Mouse (Mus musculus) kidney, postnatal 4 days (tissue): ENCODE data around the gene Cbx4.

Experiments
- DNase-seq, 2 experiments: peaks; one replicate each; pipeline ENCODE4 v3.0.0; 2021; ENCODE audit warnings: mixed read lengths in 2 of 2

Gene Cbx4

DNA sequence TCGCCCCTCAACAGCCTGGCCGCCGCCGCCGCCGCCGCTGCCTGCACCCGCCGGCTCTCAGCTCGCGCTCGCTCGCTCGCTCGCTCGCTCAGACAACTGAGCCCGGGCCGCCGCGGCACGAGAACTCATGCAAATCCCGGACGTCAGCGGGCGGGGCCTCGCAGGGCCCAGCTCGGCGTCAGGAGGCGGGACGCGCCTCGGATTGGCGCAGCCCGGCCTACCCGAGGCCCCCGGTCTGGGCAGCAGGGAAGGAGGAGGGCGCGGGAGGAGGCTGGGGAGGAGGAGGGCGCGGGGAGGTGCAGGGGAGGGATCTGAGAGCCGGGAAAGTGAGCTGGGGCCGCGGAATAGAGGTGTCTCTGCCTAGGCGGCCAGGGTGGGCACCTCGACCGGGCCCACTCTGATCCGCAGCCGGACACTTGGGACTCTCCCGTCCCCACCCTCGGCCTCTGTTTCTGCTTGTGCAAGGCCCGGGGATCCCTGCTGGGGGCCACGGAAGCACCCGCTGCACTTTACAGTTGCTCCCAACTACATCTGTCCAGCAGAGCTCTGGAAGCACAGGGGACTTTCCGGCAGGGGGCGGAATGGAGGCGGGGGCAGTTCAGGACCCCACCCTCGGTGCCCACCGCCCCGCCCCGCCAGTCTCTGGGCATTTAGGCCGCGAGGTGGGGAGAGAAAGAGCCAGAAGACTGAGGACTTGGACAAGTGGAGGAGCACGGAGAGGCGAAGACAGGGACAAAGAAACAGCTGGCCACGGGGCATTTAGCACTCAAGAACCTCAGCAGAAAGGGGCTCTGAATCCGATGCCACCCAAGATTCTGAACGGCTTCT is at the start of gene Cbx4:
Gene Cbx4, minus strand, starts transcription at position 78 of the 828 bp plus-strand sequence.
- peak; percentile 94 to 97 for DNase-seq

GRCm38 (mm10) chr11:119134586-119134985 is 48.6 kb upstream of the Cbx4 start:
- peak in 1 of 2 experiments; percentile 28 for DNase-seq

DNA sequence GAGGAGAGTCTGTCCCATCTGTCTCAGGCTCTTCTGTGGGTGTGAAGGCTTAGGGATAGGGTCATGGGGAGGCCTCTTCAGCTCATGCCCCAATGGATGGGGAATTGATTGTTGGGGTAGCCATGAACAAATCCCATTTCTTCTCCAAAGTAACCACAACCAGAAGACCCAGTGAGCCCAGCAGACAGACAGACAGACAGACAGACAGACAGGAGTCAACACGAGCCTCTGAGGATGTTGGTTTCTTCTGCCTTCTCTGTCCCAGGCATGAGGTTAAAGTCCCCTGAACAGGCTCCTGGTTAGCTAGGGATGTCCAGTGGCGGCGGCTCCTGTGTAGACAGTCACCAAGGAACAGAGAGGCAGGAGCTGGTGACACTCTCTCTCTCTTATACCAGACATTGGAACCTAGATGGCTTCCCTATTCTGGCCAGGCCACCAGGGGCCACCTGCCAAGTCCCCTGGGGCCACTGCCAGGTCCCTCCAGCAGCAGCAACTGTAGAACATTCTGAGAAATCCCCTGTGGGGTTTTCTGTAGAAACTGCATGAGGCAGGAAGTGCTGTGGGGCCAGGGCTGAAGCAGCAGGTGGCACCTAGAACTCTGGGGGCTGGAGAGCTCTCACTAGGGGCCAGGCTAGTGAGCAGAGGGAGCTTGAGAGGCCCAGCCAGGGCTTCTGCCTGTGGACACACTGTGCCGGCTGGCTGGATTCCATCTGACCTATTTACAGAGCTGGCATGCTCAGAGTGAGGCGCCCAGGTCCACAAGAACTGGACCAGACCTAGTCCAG is 47.6 kb upstream of the Cbx4 start:
- peak in 1 of 2 experiments; percentile 51 for DNase-seq

DNA sequence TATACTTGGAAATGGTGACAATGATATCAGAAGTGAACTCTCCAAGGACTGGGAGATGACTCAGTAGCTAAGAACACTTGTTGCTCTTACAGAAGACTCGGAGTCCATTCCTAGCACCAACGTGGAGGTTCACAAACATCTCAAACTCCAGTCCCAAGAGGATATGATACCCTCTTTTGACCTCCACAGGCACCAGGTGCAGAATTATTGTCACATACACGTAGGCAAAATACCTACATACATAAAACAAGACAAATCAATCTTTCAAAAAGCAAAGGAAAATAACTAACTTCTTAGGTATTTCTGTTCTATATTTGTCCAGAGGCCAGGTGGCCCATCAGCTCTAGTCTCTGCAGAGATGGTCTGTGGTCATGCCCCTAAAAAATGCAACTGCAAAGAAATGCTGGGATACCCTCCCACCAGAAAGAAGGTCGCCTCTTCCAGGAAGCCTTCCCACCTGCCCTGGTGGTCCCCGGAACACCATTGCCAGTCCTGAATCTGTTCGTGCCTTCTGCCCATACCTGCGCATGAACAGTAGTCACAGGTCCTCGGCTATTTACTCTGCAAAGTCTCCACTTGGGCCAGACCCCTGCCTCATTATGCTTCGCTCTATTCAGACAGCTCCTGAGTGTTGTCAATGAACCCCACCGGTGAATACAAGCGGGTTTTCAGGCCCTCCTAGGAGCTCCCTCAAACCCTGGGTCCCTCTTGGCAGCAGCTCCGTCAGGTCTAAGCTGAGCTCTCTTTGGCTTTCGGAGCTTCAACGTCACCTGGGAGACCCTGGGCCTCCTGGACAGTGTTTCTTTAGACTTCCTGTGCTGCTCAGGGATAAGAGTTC is 46.4 kb upstream of the Cbx4 start:
- DNase-seq = no peak

- DNase-seq = no peak
Measured at GRCm38 (mm10) chr11:119130081-119130765, 44.2 kb upstream of the Cbx4 start.

DNA sequence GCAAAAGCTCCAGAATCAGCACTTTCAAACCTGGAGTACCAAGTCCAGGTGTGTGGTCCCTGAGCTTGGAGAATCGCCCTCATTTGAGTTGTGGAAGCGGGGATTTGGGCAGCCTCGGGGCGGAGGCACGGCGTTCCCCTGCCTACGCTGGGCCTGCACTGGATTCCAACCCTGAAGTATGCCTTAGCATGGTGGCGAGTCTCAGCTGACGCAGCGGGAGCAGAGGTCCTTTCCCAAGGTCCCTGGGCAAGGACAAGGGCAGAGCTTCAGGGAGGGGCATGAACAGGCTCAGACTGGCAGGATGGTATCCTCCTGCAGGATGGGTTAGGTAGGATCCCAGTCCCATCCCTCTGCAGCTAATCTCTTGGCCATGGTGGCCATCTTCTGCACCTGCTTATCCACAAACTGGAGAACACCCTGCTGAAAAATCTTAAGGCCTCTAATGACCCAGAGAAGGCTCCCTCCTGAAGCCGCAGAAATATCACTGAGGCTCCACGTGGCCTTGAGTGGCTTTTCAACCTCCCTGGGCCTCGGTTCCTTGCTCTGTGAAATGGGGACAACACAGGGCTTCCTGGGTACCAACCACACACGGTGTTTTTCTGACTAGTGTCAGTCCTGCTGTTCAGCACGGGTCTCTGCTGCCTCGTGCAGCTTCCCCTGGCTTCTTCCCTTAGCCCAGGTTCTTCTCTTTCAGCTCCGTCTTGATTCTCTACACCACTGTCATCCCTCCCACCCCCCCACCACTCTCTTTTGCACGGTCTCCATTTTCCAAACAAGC is 43.4 kb upstream of the Cbx4 start:
- DNase-seq = peak in 1 of 2 experiments; percentile 31

DNA sequence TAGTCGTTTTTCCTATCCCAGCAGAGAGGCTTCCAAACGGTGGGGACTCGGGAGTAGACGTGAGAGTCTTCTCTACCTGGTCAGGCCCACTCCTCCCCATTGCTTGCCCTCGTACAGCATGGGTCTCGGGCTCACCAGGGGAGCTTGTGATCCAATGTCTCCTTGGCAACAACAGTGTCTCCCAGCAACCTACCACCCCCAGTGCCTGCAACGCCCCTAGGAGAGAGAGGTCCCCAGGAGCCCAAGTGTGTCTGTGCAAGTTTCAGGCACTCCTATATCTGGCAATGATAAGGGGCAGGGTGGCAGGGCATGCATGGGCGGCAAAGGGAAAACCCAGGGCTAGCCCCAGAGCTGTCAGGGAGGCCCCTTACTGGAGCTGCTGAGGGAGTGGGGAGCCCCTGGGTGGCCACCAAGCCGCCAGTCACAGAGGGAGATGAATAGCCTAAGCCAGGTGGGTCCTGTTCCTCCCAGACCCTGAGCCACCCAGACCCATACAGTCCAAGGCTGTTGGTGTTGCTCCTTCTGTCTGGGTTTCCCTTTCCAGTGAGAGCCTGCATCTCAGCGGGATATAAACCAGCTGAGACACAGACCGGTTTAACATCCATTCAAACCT is 42.8 kb upstream of the Cbx4 start:
- peak in 1 of 2 experiments; percentile 21 for DNase-seq

DNA sequence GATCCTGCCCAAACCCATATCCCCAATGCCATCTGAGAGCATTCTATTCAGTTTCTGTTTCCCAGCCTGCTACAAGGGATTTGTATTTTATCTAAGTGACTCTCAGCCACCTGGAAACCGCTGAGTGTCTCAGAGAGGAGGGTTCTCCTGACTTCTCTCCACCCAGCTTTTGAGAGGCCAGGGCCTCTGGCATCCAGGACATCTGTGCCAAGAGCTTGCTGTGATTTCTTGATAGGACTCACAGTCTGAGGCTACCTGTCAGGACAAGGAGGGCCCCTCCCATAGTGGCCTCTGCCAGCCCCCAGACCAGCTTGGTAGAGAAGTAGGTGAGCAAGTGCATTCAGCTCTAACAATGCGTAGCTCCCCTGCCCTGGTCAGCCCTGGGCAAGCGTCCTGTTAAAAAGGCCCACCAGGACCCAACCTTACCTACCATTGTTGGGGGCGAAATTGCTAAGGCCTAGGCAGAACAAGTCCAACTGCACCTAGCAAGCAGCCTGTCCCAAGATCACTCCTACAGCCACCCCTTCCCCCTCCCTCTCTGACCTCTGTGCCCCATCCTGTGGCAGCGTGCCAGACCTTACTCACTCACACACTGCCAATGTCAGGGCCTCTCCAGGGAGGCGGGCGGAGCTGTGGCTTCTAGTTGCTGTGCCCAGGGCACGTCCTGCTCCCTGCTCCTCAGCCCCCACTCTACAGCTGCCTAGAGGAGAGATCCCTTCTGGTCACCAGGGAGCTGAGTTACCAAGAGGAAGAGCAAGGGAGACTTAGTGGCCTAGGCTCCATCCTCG is 41.9 kb upstream of the Cbx4 start:
- DNase-seq = peak; percentile 82 to 88

DNA sequence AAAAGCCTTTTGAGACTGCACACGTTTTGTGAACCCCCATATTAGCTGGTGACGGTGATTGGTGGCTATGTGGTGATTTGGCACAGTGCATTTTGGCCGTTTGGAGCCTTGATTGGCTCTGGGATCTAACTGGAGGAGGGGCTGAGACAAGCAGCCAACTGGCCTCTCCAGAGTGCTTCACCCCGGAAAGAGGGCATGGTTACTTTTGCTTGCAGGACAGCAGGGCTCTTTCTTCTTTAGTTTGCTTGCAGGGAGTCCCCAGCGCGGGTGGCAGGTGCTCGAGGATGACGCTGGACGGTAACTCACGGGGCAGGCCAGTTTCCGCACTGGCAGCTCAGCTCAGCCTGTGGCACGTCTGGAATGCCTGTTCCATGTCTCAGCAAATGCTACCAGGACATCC is 41.1 kb upstream of the Cbx4 start:
- peak in 1 of 2 experiments; percentile 58 for DNase-seq

DNA sequence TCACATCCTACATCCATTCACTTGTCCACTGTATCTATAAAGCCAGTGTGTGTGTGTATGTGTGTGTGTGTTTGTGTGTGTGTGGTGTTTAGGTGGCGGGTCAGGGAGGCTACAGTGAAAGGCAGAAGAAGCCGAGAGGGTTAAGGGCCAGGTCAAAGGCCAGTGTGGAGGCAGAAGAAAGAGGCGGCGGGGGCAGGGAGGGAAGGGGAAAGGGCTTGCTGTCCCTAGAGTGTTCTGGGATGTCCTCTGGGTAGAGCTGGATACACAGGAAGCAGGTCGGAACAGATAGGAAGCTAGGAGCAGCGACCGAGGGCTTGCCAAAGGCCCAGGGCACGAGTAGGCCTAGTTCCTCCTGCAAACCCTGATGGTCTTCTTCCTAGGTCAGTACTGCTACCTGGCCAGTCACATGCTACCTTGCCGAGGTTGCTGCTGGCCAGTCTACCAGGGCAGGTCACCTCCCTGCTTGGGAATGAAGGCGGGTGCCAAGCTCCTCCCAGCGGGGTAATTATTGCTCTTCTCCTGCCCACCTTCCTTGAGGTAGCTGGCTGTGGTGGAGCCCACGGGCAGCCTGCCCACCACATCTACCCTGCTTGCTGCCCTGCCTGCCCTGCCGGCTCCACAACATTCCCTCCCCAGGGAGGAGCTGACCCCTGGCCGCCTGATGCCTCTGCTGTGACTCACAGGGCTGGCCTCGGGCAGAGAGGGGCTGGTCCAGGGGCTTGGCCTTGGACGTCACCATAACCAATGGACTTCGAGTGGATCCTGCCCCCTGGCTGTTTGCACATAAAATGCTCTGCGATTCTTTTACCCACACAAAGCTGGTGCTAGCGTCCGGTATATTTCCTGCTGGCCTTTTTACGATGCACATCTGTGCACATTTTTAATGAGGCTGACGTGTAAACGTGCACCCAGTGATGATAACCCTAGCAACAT is 40.2 kb upstream of the Cbx4 start:
- peak; percentile 87 to 94 for DNase-seq

GRCm38 (mm10) chr11:119124536-119124935 is 38.5 kb upstream of the Cbx4 start:
- DNase-seq = no peak

GRCm38 (mm10) chr11:119123522-119124319 is 37.7 kb upstream of the Cbx4 start:
- DNase-seq = no peak

GRCm38 (mm10) chr11:119122396-119122795 is 36.4 kb upstream of the Cbx4 start:
- DNase-seq = no peak

DNA sequence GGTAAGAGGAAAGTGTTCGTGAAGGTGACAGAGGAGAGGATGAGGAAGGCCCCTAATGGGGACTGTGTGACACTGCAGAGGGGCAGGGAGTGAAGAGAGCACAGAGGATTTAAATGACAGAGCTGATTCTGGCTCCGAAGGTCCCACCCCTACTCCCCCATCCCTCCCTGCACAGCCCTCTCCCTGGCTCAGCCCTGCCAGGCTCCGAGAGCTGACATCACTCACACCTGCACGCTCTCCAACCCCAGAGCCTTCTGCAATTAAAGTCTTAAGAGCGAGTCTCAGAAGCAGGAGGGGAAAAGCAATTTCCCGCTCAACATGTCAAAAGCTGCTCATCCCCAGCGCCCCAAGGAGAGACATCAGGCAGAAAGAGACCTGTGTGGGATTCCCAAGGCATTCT is 32.9 kb upstream of the Cbx4 start:
- DNase-seq = no peak

DNA sequence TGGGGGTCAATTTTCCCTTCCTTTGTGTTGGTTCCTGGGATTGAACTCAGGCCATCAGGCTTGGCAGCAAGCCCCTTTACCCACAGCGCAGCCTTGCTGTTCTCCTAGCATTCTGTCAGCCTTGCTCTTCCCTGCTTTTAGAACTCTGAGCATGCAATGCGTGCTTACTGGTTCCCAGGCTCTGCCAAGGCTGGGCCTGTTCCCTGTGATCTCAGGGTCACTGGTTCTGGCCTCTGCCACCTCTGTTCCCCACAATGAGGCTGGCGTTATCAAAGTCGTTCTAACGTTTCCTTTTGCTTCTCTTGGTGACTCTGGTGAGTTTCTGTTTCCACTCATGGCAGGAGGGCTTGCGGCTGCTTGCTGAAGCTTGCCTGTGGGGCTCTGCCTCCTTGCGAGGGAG is 31.9 kb upstream of the Cbx4 start:
- DNase-seq = no peak

DNA sequence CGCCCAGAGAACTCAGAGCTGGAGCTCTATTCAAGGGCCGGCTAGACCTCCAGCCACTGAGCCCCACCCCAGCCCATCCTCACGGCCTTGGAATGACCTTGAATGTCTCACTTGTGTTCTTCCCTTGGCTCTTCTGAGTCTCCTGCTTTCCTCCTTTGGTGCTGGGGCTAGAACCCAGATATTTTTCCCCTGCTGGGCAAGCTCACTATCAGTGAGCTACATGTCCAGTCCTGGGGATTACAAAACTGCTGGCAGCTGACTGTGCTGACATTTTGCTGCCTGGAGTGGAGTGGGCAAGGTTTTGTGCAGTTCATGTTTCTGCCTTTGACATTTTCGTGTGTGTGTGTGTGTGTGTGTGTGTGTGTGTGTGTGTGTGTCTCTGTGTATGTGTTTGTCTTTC is 31.0 kb upstream of the Cbx4 start:
- DNase-seq = no peak

GRCm38 (mm10) chr11:119112721-119113120 is 26.7 kb upstream of the Cbx4 start:
- no peak for DNase-seq

DNA sequence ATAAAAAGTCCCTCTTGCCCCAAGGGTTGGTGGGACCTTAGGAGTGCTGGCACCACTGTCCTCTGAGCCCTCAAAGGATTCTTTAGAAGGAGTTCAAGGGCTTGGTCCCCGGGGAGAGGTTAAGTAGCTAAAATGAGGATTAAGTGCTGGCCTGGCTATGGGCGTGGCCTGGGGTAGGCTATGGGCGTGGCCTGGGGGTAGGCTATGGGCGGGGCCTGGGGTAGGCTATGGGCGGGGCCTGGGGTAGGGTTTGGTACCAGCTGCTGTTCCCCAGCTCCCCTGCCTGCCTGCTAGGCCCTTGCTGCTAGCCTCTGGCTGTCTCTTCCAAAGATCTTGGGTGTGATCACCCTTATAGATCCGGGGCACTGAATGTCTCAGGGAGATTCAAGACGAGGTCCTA is 25.3 kb upstream of the Cbx4 start:
- DNase-seq = peak; percentile 44 to 55
